Mouse (Mus musculus) hindbrain, embryonic 12.5 days (tissue): ENCODE results near the gene Slc25a11. TPM values are rescaled to one million over a fixed set of nuclear protein-coding genes. Genes with fewer than 3 reads are reported as not detected.

ENCODE experiments used
- ATAC-seq: fragments of 200-750 bp; cut with Nextera tagmentation; 2 replicates; pipeline ENCODE4 v1.8.0; 2017; ENCODE audit warnings: moderate TSS enrichment; ENCODE audit not compliant: low FRiP score
- H3K27ac ChIP-seq: fragments of 300-500 bp; sonication (generic); 2 replicates; pipeline ENCODE4 v1.5.1; 2016; ENCODE audit warnings: mild to moderate bottlenecking
- H3K27me3 ChIP-seq: fragments of 300-500 bp; sonication (generic); 2 replicates; pipeline ENCODE4 v1.6.1; 2016; ENCODE audit warnings: mild to moderate bottlenecking
- H3K36me3 ChIP-seq: fragments of 300-500 bp; sonication (generic); 2 replicates; pipeline ENCODE4 v1.6.1; 2016; ENCODE audit warnings: mild to moderate bottlenecking
- H3K4me1 ChIP-seq: fragments of 300-500 bp; sonication (generic); 2 replicates; pipeline ENCODE4 v1.6.1; 2016
- H3K4me2 ChIP-seq: fragments of 300-500 bp; sonication (generic); replicated peaks from 2 replicates; pipeline ENCODE4 v1.6.1; 2016; ENCODE audit warnings: mild to moderate bottlenecking
- H3K4me3 ChIP-seq: fragments of 300-500 bp; sonication (generic); 2 replicates; pipeline ENCODE4 v1.5.1; 2016; ENCODE audit warnings: mild to moderate bottlenecking
- H3K9ac ChIP-seq: fragments of 300-500 bp; sonication (generic); 2 replicates; pipeline ENCODE4 v1.6.1; 2016; ENCODE audit warnings: mild to moderate bottlenecking, moderate library complexity
- H3K9me3 ChIP-seq: fragments of 300-500 bp; sonication (generic); replicated peaks from 2 replicates; pipeline ENCODE4 v1.6.1; 2016; ENCODE audit warnings: mild to moderate bottlenecking
- WGBS: fragments of 180-500 bp; shearing (Covaris S2); methylation state at CpG from one replicate; pipeline ENCODE4 v1.1.7; 2016; 5-methylcytosine and 5-hydroxymethylcytosine counted together
- polyA plus RNA-seq: library from polyadenylated mRNA; unstranded; fragments of >200 nt; fragmentation: Nextera tagmentation; extraction: Ambion mirVana; gene quantifications from 2 replicates; pipeline ENCODE4 v1.2.1, GENCODE M21; 2016

Gene Slc25a11
- polyA plus RNA-seq, 1 experiment from 2014 or later, result 148 TPM

- Histone ChIP-seq H3K27me3 (no peaks in the 10 kb centered on the region), H3K4me1 (peaks cover 44% of the 10 kb centered on the region), H3K36me3 (peaks cover 32% of the 10 kb centered on the region), H3K9me3 (no peaks in the 10 kb centered on the region), H3K27ac (peak within 1 kb of the TSS; percentile 98), H3K4me3 (peak within 1 kb of the TSS; percentile 99), H3K4me2 (peak within 1 kb of the TSS; percentile 98), H3K9ac (peak within 1 kb of the TSS; percentile 92)
- ATAC-seq, result peak; percentile 51
- WGBS, result under 1% methylated on average over 51 of the region's 61 CpGs
Observed at GRCm38 (mm10) chr11:70654198-70654922, 7.1 kb upstream of the Slc25a11 start, which contains the start of gene Pfn1. TSS of gene Pfn1 (minus strand) at chr11:70654644.

DNA sequence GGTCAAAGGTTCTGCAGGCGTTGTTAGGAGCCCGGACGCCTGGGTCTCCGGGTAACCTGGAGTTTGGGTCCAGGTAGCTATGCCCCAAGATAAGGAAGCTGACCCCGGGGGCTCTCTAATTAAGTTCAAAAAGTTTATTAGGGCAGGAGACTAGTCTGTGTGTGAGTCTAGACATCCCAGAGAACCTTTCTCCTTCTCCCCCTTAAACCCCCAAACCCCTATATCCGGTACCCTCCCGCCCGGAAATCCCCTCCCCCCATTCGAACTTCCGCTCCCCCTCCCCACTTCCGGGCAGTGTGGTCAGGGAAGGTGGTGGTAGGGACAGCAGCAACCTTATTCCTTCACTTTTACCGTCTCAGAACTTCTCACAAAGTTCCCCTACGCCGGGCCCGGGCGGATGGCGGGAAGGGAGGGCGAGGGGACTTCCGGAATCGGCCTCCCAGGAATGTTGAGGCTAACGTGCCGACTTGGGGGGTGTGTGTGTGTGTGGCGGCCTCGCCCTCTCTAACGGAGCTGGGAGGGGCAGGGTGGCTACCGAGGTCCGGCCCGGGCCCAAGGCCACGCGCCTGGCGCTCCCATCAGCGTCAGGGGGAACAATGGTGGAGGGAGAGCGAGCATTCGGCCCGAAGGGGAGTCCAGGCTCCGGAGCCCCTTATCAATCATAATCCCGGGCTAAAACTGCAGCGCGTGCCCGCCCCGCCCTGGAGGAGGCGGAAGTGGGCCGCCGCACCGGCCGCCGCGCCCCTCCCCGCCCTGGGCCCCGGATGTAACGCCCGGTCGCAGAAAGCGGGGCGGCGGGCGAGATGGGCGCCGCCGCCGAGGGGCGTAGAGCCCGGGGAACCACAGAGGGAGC lies 6.3 kb upstream of the Slc25a11 start:
- Histone ChIP-seq H3K27me3 (no peaks in the 10 kb centered on the region), H3K36me3 (peaks cover 37% of the 10 kb centered on the region), H3K9me3 (no peaks in the 10 kb centered on the region), H3K4me1 (peaks cover 52% of the 10 kb centered on the region), H3K9ac (peak overlapping the region; percentile 92), H3K4me2 (peak overlapping the region; percentile 98), H3K27ac (peak overlapping the region; percentile 98), H3K4me3 (peak overlapping the region; percentile 99)
- peak; percentile 66 for ATAC-seq
- under 1% methylated on average over 55 of the region's 63 CpGs for WGBS

DNA sequence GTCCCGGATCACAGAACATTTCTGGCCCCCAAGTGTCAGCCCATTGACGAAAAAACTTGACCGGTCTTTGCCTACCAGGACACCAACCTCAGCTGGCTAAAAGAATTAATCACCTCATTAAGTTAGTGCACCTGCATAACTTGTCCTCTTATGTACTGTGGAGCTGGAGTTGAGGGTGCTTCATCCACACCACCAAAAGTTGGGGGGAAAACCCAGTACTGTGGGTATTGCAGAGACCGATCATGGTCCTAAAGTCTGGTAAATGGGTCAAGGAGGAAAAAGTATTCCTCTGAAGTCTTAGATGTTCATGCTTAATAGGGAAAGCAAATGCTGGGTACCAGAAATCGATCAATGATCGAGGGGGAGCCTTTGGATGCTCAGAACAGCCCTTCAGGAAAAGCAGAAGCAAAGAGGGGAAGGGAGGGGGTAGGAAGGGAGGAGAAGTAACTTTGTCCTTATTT lies 5.6 kb upstream of the Slc25a11 start:
- Histone ChIP-seq H3K36me3 (peaks cover 37% of the 10 kb centered on the region), H3K4me3 (peak overlapping the region; percentile 99), H3K9me3 (no peaks in the 10 kb centered on the region), H3K4me1 (peaks cover 57% of the 10 kb centered on the region), H3K27ac (peak overlapping the region; percentile 98), H3K27me3 (no peaks in the 10 kb centered on the region), H3K9ac (peak overlapping the region; percentile 92), H3K4me2 (peak overlapping the region; percentile 98)
- 59% methylated on average over 6 of the region's 6 CpGs for WGBS
- ATAC-seq, result no peak

DNA sequence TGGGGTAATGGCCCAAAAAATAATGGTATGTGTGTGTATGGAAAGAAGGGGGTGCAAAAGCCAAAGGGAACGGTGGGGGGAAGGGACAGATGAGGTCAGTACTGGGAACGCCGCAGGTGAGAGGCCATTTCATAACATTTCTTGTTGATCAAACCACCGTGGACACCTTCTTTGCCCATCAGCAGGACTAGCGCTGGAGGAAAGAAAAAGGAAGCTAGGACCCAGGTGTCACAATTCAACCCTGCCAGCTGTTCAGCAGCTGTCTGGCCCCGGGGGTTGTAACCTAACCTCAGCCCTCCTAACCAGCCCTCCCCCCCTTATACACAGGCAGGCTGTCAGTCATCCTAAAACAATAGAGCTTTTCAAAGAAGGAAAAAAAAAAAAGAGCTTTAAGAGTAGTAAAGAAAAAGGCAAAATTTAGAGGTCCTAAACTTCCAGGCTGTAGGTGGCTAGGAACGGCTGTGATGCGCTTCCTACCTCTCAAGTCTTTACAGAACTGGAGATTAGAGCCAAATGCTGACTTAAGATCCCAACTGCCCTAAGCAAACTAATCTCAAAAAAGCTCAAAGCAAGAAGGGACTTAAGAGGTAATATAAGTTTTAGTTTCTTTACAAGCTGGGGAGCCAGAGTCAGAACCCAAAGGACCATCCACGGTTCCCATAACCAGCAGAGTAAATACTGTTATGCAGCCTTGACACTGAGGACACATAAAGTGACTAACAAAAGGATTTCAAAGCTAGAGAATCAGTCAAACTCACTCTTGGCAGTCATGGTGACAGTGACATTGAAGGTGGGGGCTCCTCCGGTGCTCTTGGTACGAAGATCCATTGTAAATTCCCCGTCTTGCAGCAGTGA lies 5.0 kb upstream of the Slc25a11 start:
- no peaks in the 10 kb centered on the region for H3K9me3 ChIP-seq
- peak overlapping the region; percentile 99 for H3K4me3 ChIP-seq
- WGBS, result 58% methylated on average over 12 of the region's 12 CpGs
- no peaks in the 10 kb centered on the region for H3K27me3 ChIP-seq
- peak overlapping the region; percentile 92 for H3K9ac ChIP-seq
- peaks cover 58% of the 10 kb centered on the region for H3K4me1 ChIP-seq
- no peak for ATAC-seq
- H3K36me3 ChIP-seq, result peaks cover 37% of the 10 kb centered on the region
- 0 out of 2 replicates have a peak overlapping the region, but pooled peaks have one; percentile 98 for H3K27ac ChIP-seq
- H3K4me2 ChIP-seq, result peak overlapping the region; percentile 98

DNA sequence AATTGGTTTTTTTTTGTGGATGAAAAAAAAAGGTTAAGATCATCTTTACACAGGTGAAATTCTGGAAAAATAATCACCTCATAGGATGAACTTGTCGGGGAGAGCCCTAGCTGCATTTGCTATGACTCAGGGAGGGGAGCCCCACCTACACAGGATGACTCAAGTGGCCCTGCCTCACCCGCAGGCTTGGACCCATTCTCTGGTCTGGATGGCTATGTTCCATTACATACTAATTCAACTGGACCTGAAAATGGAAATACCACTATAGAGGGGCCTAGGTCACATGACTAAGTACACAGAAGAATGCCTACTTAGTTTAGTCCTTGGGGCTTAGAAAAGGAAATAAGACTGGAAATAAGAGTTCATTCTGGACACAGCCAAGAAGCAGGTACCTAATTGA lies 4.1 kb upstream of the Slc25a11 start:
- no peak for ATAC-seq
- H3K27ac ChIP-seq, result no peak overlapping the region
- 90% methylated on average over 2 of the region's 2 CpGs for WGBS
- H3K9me3 ChIP-seq, result no peaks in the 10 kb centered on the region
- no peak overlapping the region for H3K9ac ChIP-seq
- peaks cover 37% of the 10 kb centered on the region for H3K36me3 ChIP-seq
- H3K4me2 ChIP-seq, result no peak overlapping the region
- H3K4me1 ChIP-seq, result peaks cover 50% of the 10 kb centered on the region
- H3K4me3 ChIP-seq, result no peak overlapping the region
- no peaks in the 10 kb centered on the region for H3K27me3 ChIP-seq

- Histone ChIP-seq H3K9me3 (no peaks in the 10 kb centered on the region), H3K4me1 (peaks cover 50% of the 10 kb centered on the region), H3K27ac (no peak overlapping the region), H3K9ac (0 out of 2 replicates have a peak overlapping the region, but pooled peaks have one; percentile 35), H3K36me3 (peaks cover 39% of the 10 kb centered on the region), H3K27me3 (no peaks in the 10 kb centered on the region), H3K4me2 (no peak overlapping the region), H3K4me3 (no peak overlapping the region)
- ATAC-seq, result no peak
- 81% methylated on average over 12 of the region's 12 CpGs for WGBS
Observed at GRCm38 (mm10) chr11:70650322-70651175, 3.3 kb upstream of the Slc25a11 start.

- H3K9me3 ChIP-seq, result no peaks in the 10 kb centered on the region
- no peak overlapping the region for H3K9ac ChIP-seq
- no peak overlapping the region; the same call in 1 of the 2 replicates for H3K4me3 ChIP-seq
- peaks cover 51% of the 10 kb centered on the region for H3K4me1 ChIP-seq
- 86% methylated on average over 8 of the region's 8 CpGs for WGBS
- no peak overlapping the region for H3K27ac ChIP-seq
- H3K4me2 ChIP-seq, result peak overlapping the region; percentile 99; the same call in 1 of the 2 replicates
- H3K36me3 ChIP-seq, result peaks cover 52% of the 10 kb centered on the region
- H3K27me3 ChIP-seq, result no peaks in the 10 kb centered on the region
- no peak for ATAC-seq
Observed at GRCm38 (mm10) chr11:70649185-70649734, 2.0 kb upstream of the Slc25a11 start.

GRCm38 (mm10) chr11:70648512-70648911 lies 1.2 kb upstream of the Slc25a11 start:
- H3K4me3 ChIP-seq, result peak overlapping the region; percentile 66
- H3K4me2 ChIP-seq, result peak overlapping the region; percentile 99
- WGBS, result 86% methylated on average over 4 of the region's 4 CpGs
- peaks cover 55% of the 10 kb centered on the region for H3K36me3 ChIP-seq
- no peaks in the 10 kb centered on the region for H3K27me3 ChIP-seq
- no peak for ATAC-seq
- H3K27ac ChIP-seq, result no peak overlapping the region
- H3K9ac ChIP-seq, result peak overlapping the region; percentile 81; the same call in 1 of the 2 replicates
- no peaks in the 10 kb centered on the region for H3K9me3 ChIP-seq
- peaks cover 51% of the 10 kb centered on the region for H3K4me1 ChIP-seq

DNA sequence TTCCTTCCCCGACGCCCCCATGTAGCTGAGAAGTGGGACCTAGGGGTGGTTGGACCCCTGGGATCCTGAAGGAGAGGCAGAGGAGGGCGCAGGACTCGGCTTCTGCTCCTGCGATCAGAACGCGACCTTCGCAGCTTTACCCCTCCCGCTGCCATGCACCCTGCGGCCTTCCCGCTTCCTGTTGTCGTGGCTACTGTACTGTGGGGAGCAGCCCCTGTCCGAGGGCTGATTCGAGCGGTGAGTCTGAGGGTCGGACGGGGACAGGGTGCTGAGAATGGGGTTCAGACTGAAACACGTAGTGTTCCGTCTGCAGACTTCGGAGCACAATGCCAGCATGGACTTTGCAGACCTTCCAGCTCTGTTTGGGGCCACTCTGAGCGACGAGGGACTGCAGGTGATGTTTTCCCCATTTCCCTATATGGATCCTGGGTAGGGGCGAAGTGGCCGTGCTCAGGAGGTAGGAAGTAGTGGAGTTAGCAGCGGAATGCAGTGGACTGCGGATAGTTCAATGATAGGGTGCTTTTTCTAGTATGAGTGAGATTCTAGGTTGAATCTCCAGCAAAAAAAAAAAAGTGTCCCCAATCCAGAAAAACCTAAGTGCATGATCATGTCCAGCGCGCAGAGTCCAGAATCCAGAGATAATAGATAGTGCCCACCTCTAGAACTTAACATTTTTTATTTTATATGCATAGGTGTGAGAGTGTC lies 589 bp upstream of the Slc25a11 start:
- peak; percentile 38 for ATAC-seq
- peak overlapping the region; percentile 81 for H3K9ac ChIP-seq
- peak overlapping the region; percentile 93 for H3K27ac ChIP-seq
- no peaks in the 10 kb centered on the region for H3K27me3 ChIP-seq
- no peaks in the 10 kb centered on the region for H3K9me3 ChIP-seq
- H3K4me3 ChIP-seq, result peak overlapping the region; percentile 66
- peaks cover 60% of the 10 kb centered on the region for H3K36me3 ChIP-seq
- H3K4me1 ChIP-seq, result peaks cover 47% of the 10 kb centered on the region
- 3% methylated on average over 28 of the region's 28 CpGs for WGBS
- peak overlapping the region; percentile 99 for H3K4me2 ChIP-seq

DNA sequence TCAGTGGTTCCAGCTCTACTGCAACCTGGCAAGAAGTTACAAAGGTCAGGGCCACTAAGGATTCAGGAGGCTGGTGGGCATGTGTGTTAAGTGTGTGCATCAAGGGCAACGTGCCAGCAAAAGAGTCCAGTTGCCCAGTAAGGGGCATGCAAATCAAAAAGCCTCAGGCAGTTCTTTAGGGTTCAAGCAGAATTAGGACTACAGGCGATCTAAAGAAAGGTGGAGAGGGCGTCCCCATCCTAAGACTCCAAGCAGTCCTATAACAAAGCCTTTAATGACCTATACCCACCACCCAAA lies 1.1 kb downstream of the Slc25a11 start:
- H3K4me2 ChIP-seq, result peak overlapping the region; percentile 91
- H3K27me3 ChIP-seq, result no peaks in the 10 kb centered on the region
- H3K4me1 ChIP-seq, result peaks cover 36% of the 10 kb centered on the region
- no peak; the same call in 1 of the 2 replicates for ATAC-seq
- no peaks in the 10 kb centered on the region for H3K9me3 ChIP-seq
- peaks cover 46% of the 10 kb centered on the region for H3K36me3 ChIP-seq
- H3K4me3 ChIP-seq, result peak overlapping the region; percentile 66
- WGBS, result 20% methylated on average over 3 of the region's 3 CpGs
- peak overlapping the region; percentile 93 for H3K27ac ChIP-seq
- peak overlapping the region; percentile 80 for H3K9ac ChIP-seq
